Mouse (Mus musculus) neural tube, embryonic 11.5 days (tissue): Measurements from ENCODE around the gene Ldah. TPM values are rescaled to one million over a fixed set of nuclear protein-coding genes. Genes with fewer than 3 reads are reported as not detected.

Experiments used
- ATAC-seq: fragments of 200-750 bp; cut with Nextera tagmentation; 2 replicates; pipeline ENCODE4 v1.8.0; 2017; ENCODE audit warnings: moderate number of reproducible peaks, mild to moderate bottlenecking, moderate TSS enrichment, moderate library complexity; ENCODE audit not compliant: insufficient read depth, low FRiP score, low TSS enrichment
- DNase-seq: peaks from one replicate; pipeline ENCODE4 v3.0.0-alpha.2; 2015; ENCODE audit warnings: low spot score
- H3K27ac ChIP-seq: fragments of 300-500 bp; sonication (generic); 2 replicates; pipeline ENCODE4 v1.5.1; 2014; ENCODE audit warnings: low read depth, mild to moderate bottlenecking, low read length
- H3K27me3 ChIP-seq: fragments of 300-500 bp; sonication (generic); 2 replicates; pipeline ENCODE4 v1.6.1; 2014; ENCODE audit warnings: mild to moderate bottlenecking, low read length, mixed read lengths; ENCODE audit not compliant: control insufficient read depth, insufficient read depth
- H3K36me3 ChIP-seq: fragments of 300-500 bp; sonication (generic); 2 replicates; pipeline ENCODE4 v1.6.1; 2014; ENCODE audit warnings: mild to moderate bottlenecking, low read length, moderate library complexity, mixed read lengths; ENCODE audit not compliant: control insufficient read depth, insufficient read depth
- H3K4me1 ChIP-seq: fragments of 300-500 bp; sonication (generic); 2 replicates; pipeline ENCODE4 v1.6.1; 2014; ENCODE audit warnings: low read length, mixed read lengths; ENCODE audit not compliant: control insufficient read depth, insufficient read depth
- H3K4me2 ChIP-seq: fragments of 300-500 bp; sonication (generic); 2 replicates; pipeline ENCODE4 v1.6.1; 2014; ENCODE audit warnings: low read depth, mild to moderate bottlenecking, moderate library complexity
- H3K4me3 ChIP-seq: fragments of 300-500 bp; sonication (generic); 2 replicates; pipeline ENCODE4 v1.5.1; 2014; ENCODE audit warnings: low read depth, low read length
- H3K9ac ChIP-seq: fragments of 300-500 bp; sonication (generic); 2 replicates; pipeline ENCODE4 v1.6.1; 2014; ENCODE audit warnings: mild to moderate bottlenecking, low read length
- H3K9me3 ChIP-seq: fragments of 300-500 bp; sonication (generic); 2 replicates; pipeline ENCODE4 v1.6.1; 2016; ENCODE audit warnings: low read length; ENCODE audit not compliant: control insufficient read depth
- WGBS: fragments of 180-500 bp; shearing (Covaris S2); extraction: QIAGEN DNeasy Blood & Tissue Kit; methylation state at CpG from one replicate; pipeline ENCODE4 v1.1.7; 2014; 5-methylcytosine and 5-hydroxymethylcytosine counted together
- polyA plus RNA-seq: library from polyadenylated mRNA; unstranded; fragments of >200 nt; fragmentation: Nextera tagmentation; extraction: Ambion mirVana; gene quantifications from 2 replicates; pipeline ENCODE4 v1.2.1, GENCODE M21; 2014

The Ldah gene
- polyA plus RNA-seq, 1 experiment from 2014 or later: 60.5 TPM

DNA sequence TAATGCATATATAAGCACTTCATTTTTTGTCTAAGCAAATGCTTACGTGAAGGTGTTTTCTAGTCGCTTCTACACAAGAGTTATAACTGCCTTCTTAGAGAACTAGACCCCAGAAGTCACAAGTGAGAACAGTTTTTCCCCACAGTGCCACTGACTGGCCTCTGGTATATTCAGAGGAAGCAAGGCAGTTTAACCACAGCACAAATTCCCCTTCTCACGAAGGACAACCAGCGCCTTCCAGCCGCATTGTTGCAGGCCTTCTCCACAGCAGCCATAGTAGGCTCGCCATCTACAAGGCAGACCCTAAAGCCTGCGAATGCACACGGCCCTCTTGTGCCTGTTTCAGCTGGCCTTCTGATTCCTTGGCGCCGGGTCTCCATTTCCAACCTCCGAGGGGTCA is 61.7 kb downstream of the Ldah start:
- no peak overlapping the region for H3K4me3 ChIP-seq
- H3K4me2 ChIP-seq: no peak overlapping the region
- H3K27me3 ChIP-seq: no peaks in the 10 kb centered on the region
- no peak for DNase-seq
- H3K4me1 ChIP-seq: no peaks in the 10 kb centered on the region
- no peaks in the 10 kb centered on the region for H3K36me3 ChIP-seq
- WGBS: 95% methylated on average over 11 of the region's 11 CpGs
- no peak overlapping the region for H3K27ac ChIP-seq
- no peaks in the 10 kb centered on the region for H3K9me3 ChIP-seq
- no peak overlapping the region for H3K9ac ChIP-seq
- ATAC-seq: no peak

DNA sequence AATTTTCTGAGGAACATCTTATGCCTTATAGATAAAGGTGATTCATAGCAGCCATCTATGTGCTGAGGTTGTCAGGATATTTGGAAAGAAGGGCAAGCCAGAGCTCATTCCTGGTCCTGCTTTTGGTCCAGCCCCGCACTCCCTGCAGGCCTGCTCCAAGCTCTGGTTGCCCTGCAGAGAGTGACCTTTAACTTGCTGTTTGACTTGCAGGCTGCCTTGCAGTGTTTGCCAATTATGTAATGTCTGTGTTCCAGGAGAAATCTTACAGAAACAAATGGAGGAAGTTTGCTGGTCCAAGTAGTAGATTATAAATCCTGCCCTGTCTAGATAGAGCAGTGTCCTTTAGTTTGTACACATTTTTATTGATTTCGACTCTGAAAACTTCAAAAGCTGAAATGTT is 63.5 kb downstream of the Ldah start:
- Histone ChIP-seq H3K27me3 (no peaks in the 10 kb centered on the region), H3K4me3 (no peak overlapping the region), H3K9me3 (no peaks in the 10 kb centered on the region), H3K36me3 (no peaks in the 10 kb centered on the region), H3K27ac (no peak overlapping the region), H3K4me2 (no peak overlapping the region), H3K4me1 (no peaks in the 10 kb centered on the region), H3K9ac (no peak overlapping the region)
- DNase-seq (no peak), ATAC-seq (no peak)
- 97% methylated on average over 2 of the region's 2 CpGs for WGBS

DNA sequence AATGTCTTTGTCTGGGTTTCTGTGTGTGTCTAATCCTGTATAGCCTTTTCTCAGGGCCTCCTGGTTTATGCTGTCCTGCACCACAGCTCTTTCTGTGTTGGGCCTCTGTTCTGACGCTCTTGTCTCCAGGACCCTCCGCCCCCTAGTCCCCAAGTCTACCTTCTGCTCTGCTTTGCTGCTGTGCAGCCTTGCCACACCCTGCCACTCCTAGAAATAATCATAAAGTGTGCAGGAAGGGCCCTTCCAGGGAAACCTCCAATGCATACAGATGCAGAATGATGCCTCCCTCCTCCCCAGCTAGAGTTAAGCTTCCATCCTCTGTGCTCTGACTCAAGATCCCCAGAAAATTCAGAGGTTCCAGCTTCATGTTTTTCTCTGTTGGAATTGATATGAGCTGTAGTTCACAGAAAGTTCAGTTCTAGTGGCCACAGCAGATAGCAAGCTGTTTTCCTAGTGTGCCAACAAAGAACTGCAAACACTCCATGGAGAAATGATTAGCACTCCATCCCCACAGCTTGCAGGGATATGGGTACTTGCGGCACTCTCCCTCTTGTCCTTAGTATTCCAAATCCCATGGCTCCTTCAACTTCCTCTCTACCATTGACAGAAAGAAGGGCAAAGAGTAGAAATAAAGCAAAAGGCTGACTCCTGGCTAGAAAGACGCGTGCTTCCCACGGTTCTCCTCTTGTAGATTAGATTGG is 65.7 kb downstream of the Ldah start:
- no peak for ATAC-seq
- no peak overlapping the region for H3K27ac ChIP-seq
- no peaks in the 10 kb centered on the region for H3K27me3 ChIP-seq
- no peaks in the 10 kb centered on the region for H3K9me3 ChIP-seq
- no peak overlapping the region for H3K4me2 ChIP-seq
- H3K9ac ChIP-seq: no peak overlapping the region
- no peak overlapping the region for H3K4me3 ChIP-seq
- DNase-seq: no peak
- no peaks in the 10 kb centered on the region for H3K36me3 ChIP-seq
- 96% methylated on average over 6 of the region's 6 CpGs for WGBS
- H3K4me1 ChIP-seq: no peaks in the 10 kb centered on the region

DNA sequence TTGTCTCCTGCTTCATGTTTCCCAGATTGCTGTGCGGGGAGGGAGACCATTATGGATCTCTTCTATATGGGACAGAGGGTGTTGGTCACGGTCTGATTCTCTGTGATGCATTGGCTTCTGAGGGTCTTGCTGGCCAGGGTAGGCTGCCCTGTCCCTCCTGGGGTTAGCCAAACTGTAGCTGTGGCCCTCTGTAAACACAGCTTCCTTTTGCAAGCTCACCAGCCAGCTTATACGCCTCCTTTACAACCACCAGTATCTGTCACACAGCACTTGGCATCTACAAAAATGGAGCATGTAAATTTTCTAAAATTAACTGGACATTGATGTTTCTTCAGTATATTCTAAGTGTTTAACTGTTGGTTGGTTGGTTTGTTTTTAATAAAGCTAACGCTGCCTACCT is 67.5 kb downstream of the Ldah start:
- H3K27me3 ChIP-seq: no peaks in the 10 kb centered on the region
- no peak overlapping the region for H3K4me2 ChIP-seq
- H3K9ac ChIP-seq: no peak overlapping the region
- WGBS: 75% methylated on average over 4 of the region's 4 CpGs
- ATAC-seq (no peak), DNase-seq (no peak)
- H3K4me3 ChIP-seq: no peak overlapping the region
- H3K4me1 ChIP-seq: no peaks in the 10 kb centered on the region
- no peaks in the 10 kb centered on the region for H3K36me3 ChIP-seq
- H3K27ac ChIP-seq: no peak overlapping the region
- no peaks in the 10 kb centered on the region for H3K9me3 ChIP-seq

DNA sequence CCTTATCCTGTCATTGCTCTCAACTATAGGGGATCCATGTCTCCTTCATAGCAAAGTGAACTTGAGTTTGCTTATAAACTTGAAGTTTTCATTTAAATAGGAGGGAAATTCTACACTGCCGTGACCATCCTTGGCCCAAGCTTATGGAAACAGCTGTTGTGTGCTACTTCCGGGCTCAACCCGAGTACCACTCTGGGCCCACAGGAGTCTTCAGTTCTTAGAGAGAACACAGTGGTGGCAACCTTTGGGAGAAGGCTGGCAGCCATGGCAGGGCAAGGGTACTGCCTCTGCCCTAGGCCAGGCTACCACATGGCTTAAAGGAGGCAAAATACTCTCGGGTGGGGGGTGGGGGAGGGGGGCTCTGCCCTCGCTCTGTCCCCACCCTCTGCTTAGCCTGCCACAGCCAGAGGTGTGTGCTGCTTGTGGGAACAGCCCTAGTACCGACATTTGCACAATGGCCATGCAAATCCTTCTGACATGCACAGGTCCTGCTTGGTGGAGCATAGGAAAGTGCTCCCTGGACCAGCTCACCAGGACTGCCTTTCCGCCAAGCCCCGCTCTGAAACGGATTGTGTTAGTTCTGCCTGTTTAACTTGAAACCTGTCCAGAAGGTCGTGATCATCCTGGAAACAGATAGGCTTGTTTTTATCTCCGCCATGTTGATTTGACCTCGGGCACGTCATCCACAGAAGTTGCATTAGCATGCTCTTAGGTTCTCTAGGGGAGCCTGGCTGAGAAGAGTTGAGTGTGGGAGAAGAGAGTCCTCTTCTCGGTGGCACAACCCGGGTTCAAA is 73.5 kb downstream of the Ldah start:
- ATAC-seq: no peak
- Histone ChIP-seq H3K4me2 (no peak overlapping the region), H3K4me1 (no peaks in the 10 kb centered on the region), H3K4me3 (no peak overlapping the region), H3K36me3 (no peaks in the 10 kb centered on the region), H3K9me3 (no peaks in the 10 kb centered on the region), H3K27ac (no peak overlapping the region), H3K9ac (no peak overlapping the region), H3K27me3 (no peaks in the 10 kb centered on the region)
- 92% methylated on average over 15 of the region's 15 CpGs for WGBS
- DNase-seq: no peak

DNA sequence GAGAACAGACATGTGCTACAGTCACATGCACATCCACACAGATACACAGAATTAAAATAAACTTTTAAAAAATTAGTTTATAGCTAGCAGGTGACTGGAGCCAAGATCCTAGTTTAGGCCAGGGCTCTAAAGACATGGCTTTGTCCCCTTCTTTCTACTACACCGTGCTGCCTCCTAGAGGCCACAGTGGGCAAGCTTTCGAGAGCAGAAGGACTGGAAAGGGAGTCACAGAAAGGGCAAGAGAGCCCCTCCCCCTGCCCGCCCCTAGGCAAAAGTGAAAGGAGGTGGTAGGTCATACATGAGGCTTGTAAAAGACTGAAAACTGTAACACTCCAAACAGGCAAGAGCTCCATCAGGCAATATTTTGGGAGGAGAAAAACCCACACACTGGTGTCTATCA is 80.1 kb downstream of the Ldah start:
- no peak for DNase-seq
- H3K9me3 ChIP-seq: no peaks in the 10 kb centered on the region
- H3K36me3 ChIP-seq: no peaks in the 10 kb centered on the region
- H3K27ac ChIP-seq: no peak overlapping the region
- H3K4me1 ChIP-seq: no peaks in the 10 kb centered on the region
- ATAC-seq: no peak
- no peak overlapping the region for H3K4me3 ChIP-seq
- H3K4me2 ChIP-seq: no peak overlapping the region
- no peaks in the 10 kb centered on the region for H3K27me3 ChIP-seq
- no peak overlapping the region for H3K9ac ChIP-seq
- WGBS: 64% methylated on average over 3 of the region's 3 CpGs

DNA sequence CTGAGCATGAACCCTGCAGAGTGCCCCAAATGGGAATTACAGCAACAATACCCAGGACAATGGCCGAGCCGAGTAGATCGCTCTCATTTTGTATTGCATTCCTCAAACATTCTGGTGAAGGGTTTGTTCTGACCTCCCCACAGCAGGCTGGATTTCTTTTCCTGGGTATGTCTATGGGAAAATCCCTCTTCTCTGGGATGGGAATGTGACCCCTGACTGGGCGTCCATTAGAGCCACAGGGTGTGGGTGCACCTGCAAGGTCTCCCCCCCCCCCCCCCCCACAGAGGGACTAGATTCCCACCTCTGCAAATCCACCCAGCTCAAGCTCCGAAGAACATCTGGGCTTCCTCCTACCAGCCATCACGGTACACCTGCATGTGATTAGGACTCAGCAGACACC is 81.2 kb downstream of the Ldah start:
- Histone ChIP-seq H3K9me3 (no peaks in the 10 kb centered on the region), H3K27me3 (no peaks in the 10 kb centered on the region), H3K36me3 (no peaks in the 10 kb centered on the region), H3K4me1 (no peaks in the 10 kb centered on the region), H3K27ac (no peak overlapping the region), H3K4me2 (no peak overlapping the region), H3K4me3 (no peak overlapping the region), H3K9ac (no peak overlapping the region)
- WGBS: 89% methylated on average over 6 of the region's 6 CpGs
- DNase-seq: no peak
- no peak for ATAC-seq

DNA sequence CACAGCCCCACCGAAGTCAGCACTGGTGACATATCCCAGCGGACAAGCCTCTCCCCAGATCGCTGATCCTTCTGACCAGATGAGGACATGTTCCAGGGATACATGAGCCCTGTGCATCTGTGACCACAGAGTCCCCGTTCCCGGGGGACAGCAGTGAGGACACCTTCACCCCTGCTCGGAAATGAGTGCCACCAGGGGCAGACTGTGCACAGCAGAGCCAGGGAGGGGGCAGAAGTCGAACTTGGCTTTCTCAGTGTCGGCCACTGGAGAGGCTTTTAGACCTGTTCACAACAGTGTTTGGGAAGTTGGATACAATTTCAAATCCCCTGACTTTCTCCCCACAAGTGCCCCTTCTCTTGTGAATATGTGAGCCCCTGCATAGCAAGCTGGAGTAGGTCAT is 81.6 kb downstream of the Ldah start:
- H3K9ac ChIP-seq: no peak overlapping the region
- H3K4me1 ChIP-seq: no peaks in the 10 kb centered on the region
- H3K36me3 ChIP-seq: no peaks in the 10 kb centered on the region
- H3K27me3 ChIP-seq: no peaks in the 10 kb centered on the region
- no peak for ATAC-seq
- no peaks in the 10 kb centered on the region for H3K9me3 ChIP-seq
- H3K27ac ChIP-seq: no peak overlapping the region
- no peak overlapping the region for H3K4me3 ChIP-seq
- WGBS: 88% methylated on average over 8 of the region's 8 CpGs
- no peak overlapping the region for H3K4me2 ChIP-seq
- DNase-seq: no peak
